Mouse (Mus musculus) spleen, adult 18-20 months (tissue): ENCODE measurements around the gene Zhx3.

Experiments used
- DNase-seq, 2 experiments: peaks; one replicate each; pipeline ENCODE4 v3.0.0; 2022; ENCODE audit warnings: mixed read lengths in 2 of 2

The Zhx3 gene

GRCm38 (mm10) chr2:160800967-160801366, 71.8 kb downstream of the Zhx3 start:
- DNase-seq = no peak

GRCm38 (mm10) chr2:160798206-160798605, 74.6 kb downstream of the Zhx3 start:
- no peak for DNase-seq

- DNase-seq = no peak
Observed at GRCm38 (mm10) chr2:160796973-160797372, 75.8 kb downstream of the Zhx3 start.

GRCm38 (mm10) chr2:160793117-160793516, 79.7 kb downstream of the Zhx3 start:
- DNase-seq = no peak

GRCm38 (mm10) chr2:160789741-160790140, 83.1 kb downstream of the Zhx3 start:
- DNase-seq = no peak

- DNase-seq = no peak
Observed at GRCm38 (mm10) chr2:160789046-160789445, 83.8 kb downstream of the Zhx3 start.

- no peak for DNase-seq
Observed at GRCm38 (mm10) chr2:160786333-160786732, 86.5 kb downstream of the Zhx3 start.

GRCm38 (mm10) chr2:160780834-160781219, 92.0 kb downstream of the Zhx3 start:
- no peak for DNase-seq

GRCm38 (mm10) chr2:160780154-160780833, 92.5 kb downstream of the Zhx3 start:
- DNase-seq = no peak

- no peak for DNase-seq
Observed at GRCm38 (mm10) chr2:160778034-160778433, 94.8 kb downstream of the Zhx3 start.

GRCm38 (mm10) chr2:160771325-160772276, 101.2 kb downstream of the Zhx3 start:
- DNase-seq = no peak

GRCm38 (mm10) chr2:160770871-160771270, 101.9 kb downstream of the Zhx3 start:
- no peak for DNase-seq

- DNase-seq = no peak
Observed at GRCm38 (mm10) chr2:160770409-160770808, 102.4 kb downstream of the Zhx3 start.

- no peak for DNase-seq
Observed at GRCm38 (mm10) chr2:160768997-160769396, 103.8 kb downstream of the Zhx3 start.

- DNase-seq = no peak
Observed at GRCm38 (mm10) chr2:160768097-160768695, 104.6 kb downstream of the Zhx3 start.

GRCm38 (mm10) chr2:160767201-160767600, 105.6 kb downstream of the Zhx3 start:
- DNase-seq = no peak

GRCm38 (mm10) chr2:160766371-160766771, 106.4 kb downstream of the Zhx3 start:
- DNase-seq = no peak

GRCm38 (mm10) chr2:160765096-160765495, 107.7 kb downstream of the Zhx3 start:
- DNase-seq = no peak

GRCm38 (mm10) chr2:160764386-160764785, 108.4 kb downstream of the Zhx3 start:
- DNase-seq = no peak

- no peak for DNase-seq
Observed at GRCm38 (mm10) chr2:160763816-160764215, 109.0 kb downstream of the Zhx3 start.

- no peak for DNase-seq
Observed at GRCm38 (mm10) chr2:160760433-160761184, 112.2 kb downstream of the Zhx3 start.

GRCm38 (mm10) chr2:160756583-160757203, 116.1 kb downstream of the Zhx3 start:
- no peak for DNase-seq
